Mouse (Mus musculus) c-Kit-positive CD71-positive TER-119-negative erythroid progenitor cells, embryonic 14.5 days (primary cell): ENCODE results near the gene Hist1h4f.
"Not testable (repeated sequence)": the region's sequence is repeated elsewhere in the genome, so short reads cannot be mapped to it uniquely, and the experiment has no call there.

Experiments
- DNase-seq: peaks from one replicate; pipeline ENCODE4 v3.0.0-alpha.2; 2013; ENCODE audit warnings: low read depth

The Hist1h4f gene

GRCm38 (mm10) chr13:23576351-23576881 is 25.0 kb upstream of the Hist1h4f start:
- no peak for DNase-seq

DNA sequence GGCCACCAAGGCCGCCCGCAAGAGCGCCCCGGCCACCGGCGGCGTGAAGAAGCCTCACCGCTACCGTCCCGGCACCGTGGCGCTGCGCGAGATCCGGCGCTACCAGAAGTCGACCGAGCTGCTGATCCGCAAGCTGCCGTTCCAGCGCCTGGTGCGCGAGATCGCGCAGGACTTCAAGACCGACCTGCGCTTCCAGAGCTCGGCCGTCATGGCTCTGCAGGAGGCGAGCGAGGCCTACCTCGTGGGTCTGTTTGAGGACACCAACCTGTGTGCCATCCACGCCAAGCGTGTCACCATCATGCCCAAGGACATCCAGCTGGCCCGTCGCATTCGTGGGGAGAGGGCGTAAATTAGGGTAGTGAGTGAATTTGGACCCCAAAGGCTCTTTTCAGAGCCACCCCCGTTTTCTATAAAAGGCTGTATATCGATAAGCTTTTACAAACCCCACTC is 24.4 kb upstream of the Hist1h4f start:
- not testable (repeated sequence) for DNase-seq

DNA sequence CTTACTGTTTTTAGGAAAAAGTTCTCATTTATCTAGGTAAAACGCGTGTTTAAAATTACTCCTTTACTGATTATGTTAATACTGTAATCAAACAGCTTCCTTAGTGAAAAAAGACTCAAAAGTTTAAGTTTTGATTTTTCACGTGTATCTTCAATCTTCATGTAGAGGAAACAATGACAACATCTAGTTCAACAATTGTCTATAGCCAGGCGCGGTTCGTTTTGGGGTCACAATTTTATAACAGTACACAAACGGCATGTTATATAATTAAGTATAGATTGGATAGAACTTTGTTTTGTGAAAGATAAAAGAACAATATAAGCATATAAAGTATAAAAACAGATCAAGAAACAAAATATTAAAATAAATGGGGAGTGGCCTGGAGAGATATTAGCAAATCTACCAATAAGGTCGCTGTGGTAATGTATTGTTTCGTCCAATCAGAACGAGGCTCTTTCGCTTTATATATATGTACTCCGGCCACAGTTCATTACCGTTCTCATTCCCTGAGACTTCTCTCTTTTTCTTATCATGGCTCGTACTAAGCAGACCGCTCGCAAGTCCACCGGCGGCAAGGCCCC is 23.9 kb upstream of the Hist1h4f start, which contains the start of gene Hist1h3d:
Gene Hist1h3d (plus strand): TSS at position 493 of the 581 bp plus-strand sequence.
- DNase-seq: no peak

- DNase-seq: not testable (repeated sequence)
Observed at GRCm38 (mm10) chr13:23574546-23575170, 23.2 kb upstream of the Hist1h4f start.

- peak; percentile 96 for DNase-seq
Observed at GRCm38 (mm10) chr13:23573898-23574524, 22.6 kb upstream of the Hist1h4f start, which contains the start of the genes Hist1h2bf and Hist1h2ad. Gene Hist1h2bf, minus strand, starts transcription at chr13:23574196. Gene Hist1h2ad, plus strand, starts transcription at chr13:23574381.

DNA sequence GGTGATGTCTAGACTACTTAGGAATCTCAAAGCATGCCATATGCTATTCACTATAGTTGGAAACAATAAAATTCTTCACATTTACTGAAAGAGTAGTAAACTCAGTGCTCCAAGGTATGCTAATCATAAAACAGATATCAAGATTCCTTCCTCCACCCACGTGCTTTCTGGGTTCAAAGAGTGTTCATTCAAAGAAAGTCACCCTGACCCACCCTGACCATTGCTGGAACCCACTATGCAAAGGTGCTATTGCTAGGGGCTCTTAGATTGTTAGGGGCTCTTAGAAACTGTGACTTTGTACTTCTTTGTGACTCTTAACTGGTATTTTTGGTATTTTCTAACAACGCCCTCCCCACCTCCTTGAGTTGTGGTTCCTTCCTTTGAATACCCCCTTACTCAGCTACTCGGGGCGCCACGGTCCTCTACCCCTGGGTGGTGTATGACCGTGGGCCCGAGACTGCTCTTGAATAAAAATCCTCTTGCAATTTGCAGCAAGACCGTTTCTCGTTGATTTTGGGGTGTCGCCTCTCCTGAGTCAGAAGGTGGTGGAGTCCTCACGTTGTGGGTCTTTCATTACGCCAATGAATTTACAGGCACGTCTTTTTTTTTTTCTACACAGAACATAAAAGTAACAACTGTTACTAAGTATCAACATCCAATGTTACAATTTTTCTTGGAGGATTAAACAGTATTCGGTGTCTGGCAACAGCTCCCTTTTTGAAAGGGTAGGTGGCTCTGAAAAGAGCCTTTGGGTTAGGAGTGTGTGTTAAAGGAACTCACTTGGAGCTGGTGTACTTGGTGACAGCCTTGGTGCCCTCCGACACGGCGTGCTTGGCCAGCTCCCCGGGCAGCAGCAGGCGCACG is 21.8 kb upstream of the Hist1h4f start:
- DNase-seq: not testable (repeated sequence)

GRCm38 (mm10) chr13:23572218-23573033 is 21.0 kb upstream of the Hist1h4f start:
- DNase-seq: no peak

- not testable (repeated sequence) for DNase-seq
Observed at GRCm38 (mm10) chr13:23571504-23572217, 20.2 kb upstream of the Hist1h4f start.

DNA sequence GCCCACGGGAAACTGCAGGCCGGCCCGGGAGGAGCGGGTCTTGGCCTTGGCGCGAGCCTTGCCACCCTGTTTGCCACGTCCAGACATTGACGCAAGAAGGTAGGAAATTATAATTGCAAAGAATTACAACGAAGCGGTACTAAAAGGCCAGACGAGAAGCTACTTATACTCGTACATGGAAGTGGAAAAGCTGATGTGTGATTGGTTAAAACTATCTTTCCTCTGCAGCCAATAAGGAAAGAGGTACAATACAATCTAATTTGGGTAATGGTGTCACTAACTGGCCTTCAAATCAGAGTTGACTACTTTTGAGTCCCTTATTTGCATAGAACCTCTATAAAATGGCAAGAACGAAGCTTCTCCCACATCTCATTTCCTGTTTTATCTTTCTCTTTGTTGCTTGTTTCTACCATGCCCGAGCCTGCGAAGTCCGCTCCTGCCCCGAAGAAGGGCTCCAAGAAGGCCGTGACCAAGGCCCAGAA is 19.6 kb upstream of the Hist1h4f start, which contains the start of the genes Hist1h2ae and Hist1h2bg:
Gene Hist1h2ae (minus strand): TSS at position 199 of the 482 bp plus-strand sequence.
Gene Hist1h2bg (plus strand): TSS at position 375 of the 482 bp plus-strand sequence.
- no peak for DNase-seq

DNA sequence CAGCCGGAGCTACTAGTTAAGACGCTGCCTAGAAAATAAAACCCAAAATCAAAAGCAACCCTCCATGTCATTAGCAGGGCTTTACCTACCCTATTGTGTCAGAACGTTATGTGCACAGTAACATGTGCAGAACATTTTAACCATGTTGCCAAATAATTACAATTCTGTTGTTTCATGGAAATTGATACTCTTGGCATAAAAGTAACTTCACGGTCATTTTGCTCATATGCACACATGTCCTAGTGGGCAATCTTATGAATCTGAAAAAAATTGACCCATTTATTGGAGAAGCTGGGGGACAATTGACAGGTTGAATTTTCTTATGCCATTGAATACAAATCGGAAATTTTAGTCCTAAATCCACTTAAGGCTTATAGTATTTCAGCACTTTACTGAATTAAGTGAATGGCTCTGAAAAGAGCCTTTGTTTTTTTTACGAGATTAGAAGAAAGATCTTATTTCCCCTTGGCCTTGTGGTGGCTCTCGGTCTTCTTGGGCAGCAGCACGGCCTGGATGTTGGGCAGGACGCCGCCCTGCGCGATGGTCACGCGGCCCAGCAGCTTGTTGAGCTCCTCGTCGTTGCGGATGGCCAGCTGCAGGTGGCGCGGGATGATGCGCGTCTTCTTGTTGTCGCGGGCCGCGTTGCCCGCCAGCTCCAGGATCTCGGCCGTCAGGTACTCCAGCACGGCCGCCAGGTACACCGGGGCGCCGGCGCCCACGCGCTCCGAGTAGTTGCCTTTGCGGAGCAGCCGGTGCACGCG is 19.0 kb upstream of the Hist1h4f start:
- peak; percentile 51 for DNase-seq

- no peak for DNase-seq
Observed at GRCm38 (mm10) chr13:23564482-23564881, 13.0 kb upstream of the Hist1h4f start.

GRCm38 (mm10) chr13:23562699-23563462 is 11.4 kb upstream of the Hist1h4f start:
- peak; percentile 68 for DNase-seq

DNA sequence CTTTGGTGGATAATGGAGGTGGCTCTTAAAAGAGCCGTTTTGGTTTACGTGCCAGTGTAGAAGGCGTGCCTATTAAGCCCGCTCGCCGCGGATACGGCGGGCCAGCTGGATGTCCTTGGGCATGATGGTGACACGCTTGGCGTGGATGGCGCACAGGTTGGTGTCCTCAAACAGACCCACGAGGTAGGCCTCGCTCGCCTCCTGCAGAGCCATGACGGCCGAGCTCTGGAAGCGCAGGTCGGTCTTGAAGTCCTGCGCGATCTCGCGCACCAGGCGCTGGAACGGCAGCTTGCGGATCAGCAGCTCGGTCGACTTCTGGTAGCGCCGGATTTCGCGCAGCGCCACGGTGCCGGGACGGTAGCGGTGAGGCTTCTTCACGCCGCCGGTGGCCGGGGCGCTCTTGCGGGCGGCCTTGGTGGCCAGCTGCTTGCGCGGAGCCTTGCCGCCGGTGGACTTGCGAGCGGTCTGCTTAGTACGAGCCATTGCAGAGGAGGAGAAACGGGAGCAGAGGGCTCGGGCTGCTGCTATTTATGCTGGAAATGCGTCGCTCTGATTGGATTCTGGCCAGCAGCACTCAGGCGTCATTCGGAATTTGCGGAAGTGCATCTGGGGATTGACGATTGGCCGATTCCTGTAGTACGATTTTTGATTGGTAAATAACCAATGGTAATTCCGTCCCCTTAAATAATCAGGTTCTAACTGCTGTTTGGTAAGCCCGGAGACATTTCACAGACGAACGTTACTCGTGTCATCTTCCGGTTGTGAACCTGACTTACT is 10.6 kb upstream of the Hist1h4f start, which contains the start of gene Hist1h3e:
Gene Hist1h3e (minus strand): TSS at position 487 of the 777 bp plus-strand sequence.
- peak; percentile 90 for DNase-seq

DNA sequence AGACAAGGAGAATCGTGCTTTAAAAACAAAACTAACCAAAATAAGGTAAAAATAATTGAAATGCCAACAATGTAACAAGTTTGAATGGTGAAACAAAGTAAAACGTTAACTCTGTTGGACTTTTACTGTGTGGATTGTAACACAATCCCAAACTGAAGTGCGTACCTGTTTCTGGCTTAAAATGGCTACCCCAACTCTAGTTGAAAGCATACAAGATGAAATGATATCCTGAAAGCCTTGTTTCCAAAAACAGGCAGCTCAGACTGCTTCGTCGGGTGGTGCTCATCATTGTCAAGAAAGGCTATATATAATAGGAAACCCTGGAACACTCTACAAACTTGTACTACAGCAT is 10.1 kb upstream of the Hist1h4f start:
- DNase-seq: not testable (repeated sequence)

DNA sequence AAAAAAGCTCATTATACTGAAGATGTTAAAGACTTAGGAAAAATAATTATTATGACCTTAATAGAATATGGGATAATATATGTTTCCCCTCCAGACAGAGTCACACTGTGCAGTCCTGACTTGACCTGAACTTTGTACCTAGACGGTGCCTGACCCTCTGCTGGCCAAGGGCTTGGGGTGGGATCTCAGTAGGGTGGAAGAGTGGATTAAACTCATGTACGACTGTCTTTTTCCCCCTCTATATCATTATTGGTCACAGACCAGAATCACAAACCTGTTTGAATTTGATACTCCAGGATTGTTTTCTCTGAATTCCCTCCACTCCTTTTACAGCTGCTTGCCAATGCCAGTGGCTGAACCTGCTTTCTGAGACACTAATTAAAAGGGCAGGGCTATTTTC is 9.3 kb upstream of the Hist1h4f start:
- DNase-seq: not testable (repeated sequence)

DNA sequence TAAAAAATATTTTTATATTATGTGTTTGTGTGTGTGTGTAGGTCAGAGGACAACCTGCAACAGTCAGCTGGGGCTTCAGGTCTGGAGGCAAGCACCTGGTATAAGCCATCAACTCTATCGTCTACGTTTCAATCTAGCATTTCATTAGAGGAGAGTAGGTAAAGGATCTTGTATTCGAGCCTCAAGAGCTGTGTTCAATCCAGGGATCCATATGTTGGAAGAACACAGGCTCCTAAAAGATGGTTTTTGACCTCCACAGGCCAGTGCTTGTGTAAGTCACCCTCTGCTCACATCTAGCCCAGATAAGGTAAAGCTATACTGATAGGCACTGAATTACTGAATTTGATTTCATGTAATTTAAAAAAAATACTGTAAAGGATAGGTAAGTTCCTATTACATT is 5.5 kb upstream of the Hist1h4f start:
- no peak for DNase-seq

DNA sequence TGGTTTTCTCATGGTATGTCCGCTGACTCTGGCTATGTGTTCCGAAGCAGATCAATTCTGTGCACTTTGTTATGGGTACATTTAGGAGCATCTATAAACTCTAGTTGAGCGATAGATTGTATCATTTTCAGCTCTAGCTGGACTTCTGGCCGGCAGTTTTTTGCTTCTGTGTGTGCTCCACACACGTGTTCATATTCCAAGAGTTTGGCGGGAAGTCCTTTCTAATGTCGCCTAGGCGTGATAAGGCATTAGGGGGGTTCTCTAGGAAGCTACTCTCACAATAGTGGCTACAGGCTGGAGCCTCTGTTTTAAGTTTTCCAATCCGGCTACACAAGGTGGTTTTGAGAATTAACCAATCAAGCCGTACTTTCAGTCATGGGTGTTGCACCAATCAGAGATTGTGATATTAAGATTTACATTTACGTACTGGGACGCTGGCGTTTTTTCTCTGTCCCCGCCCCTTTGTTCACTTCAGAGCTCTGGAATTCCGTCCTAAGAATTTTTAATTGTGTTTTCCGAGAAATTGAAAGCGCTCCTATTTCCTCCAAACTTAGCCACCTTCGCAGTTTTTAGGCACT is 4.5 kb upstream of the Hist1h4f start:
- no peak for DNase-seq
